Mouse (Mus musculus): Measurements from ENCODE around the gene Klhl26. TPM values are rescaled to one million over a fixed set of nuclear protein-coding genes. Genes with fewer than 3 reads are reported as not detected.
"Not testable (repeated sequence)": the region's sequence is repeated elsewhere in the genome, so short reads cannot be mapped to it uniquely, and the experiment has no call there.

Klhl26 gene
- 1 to 10 TPM; 8.4 to 8.9 TPM for total RNA-seq (2021)

- peak; percentile 94 to 96 for DNase-seq
- intact Hi-C loops (cut with DNase I), result no loop called here
These were observed at the start of gene Klhl26 for GRCm38 (mm10) chr8:70476333-70477268. Gene Klhl26 (minus strand): TSS chr8:70476968.

- DNase-seq, result peak; percentile 97
- intact Hi-C loops (cut with DNase I), result loop anchor here (5.0 kb wide), 1 partner anchor 65 kb away; no protein-coding TSS in a partner anchor
These were observed 46.0 kb upstream of the Klhl26 start for GRCm38 (mm10) chr8:70522592-70523403.

- intact Hi-C loops (cut with DNase I), result loop anchor here (5.0 kb wide), 1 partner anchor 68 kb away; no protein-coding TSS in a partner anchor
- no peak for DNase-seq
These were observed 42.8 kb upstream of the Klhl26 start for GRCm38 (mm10) chr8:70519606-70520005.

- DNase-seq, result no peak
- intact Hi-C loops (cut with DNase I), result no loop called here
These were observed 42.3 kb upstream of the Klhl26 start for GRCm38 (mm10) chr8:70519043-70519442.

- intact Hi-C loops (cut with DNase I), result no loop called here
These were observed 41.3 kb upstream of the Klhl26 start for GRCm38 (mm10) chr8:70517940-70518643.

GRCm38 (mm10) chr8:70513441-70513840 is 36.7 kb upstream of the Klhl26 start:
- no peak for DNase-seq
- intact Hi-C loops (cut with DNase I), result no loop called here

More at GRCm38 (mm10) chr8:70517940-70518643, 41.3 kb upstream of the Klhl26 start:
- DNase-seq, result no peak

GRCm38 (mm10) chr8:70512253-70512903 is 35.6 kb upstream of the Klhl26 start:
- intact Hi-C loops (cut with DNase I), result no loop called here
- DNase-seq, result no peak

GRCm38 (mm10) chr8:70511770-70512169 is 35.0 kb upstream of the Klhl26 start:
- no peak for DNase-seq
- intact Hi-C loops (cut with DNase I), result no loop called here

GRCm38 (mm10) chr8:70511174-70511573 is 34.4 kb upstream of the Klhl26 start:
- DNase-seq; intact Hi-C loops (cut with DNase I): not testable (repeated sequence)

- intact Hi-C loops (cut with DNase I), result no loop called here
- DNase-seq, result peak; percentile 98
These were observed 33.6 kb upstream of the Klhl26 start, which contains the start of gene Uba52 for GRCm38 (mm10) chr8:70510228-70510915. Gene Uba52 (minus strand): TSS chr8:70510801.

GRCm38 (mm10) chr8:70509281-70509952 is 32.6 kb upstream of the Klhl26 start:
- DNase-seq, result no peak
- intact Hi-C loops (cut with DNase I), result loop anchor here (10.0 kb wide), 1 partner anchor 95 kb away; no protein-coding TSS in a partner anchor

- intact Hi-C loops (cut with DNase I), result loop anchor here (10.0 kb wide), 1 partner anchor 92 kb away; no protein-coding TSS in a partner anchor
- DNase-seq, result no peak
These were observed 30.2 kb upstream of the Klhl26 start for GRCm38 (mm10) chr8:70507027-70507393.

- intact Hi-C loops (cut with DNase I), result loop anchor here (10.0 kb wide), 1 partner anchor 92 kb away; no protein-coding TSS in a partner anchor
- peak; percentile 96 for DNase-seq
These were observed 29.7 kb upstream of the Klhl26 start, which contains the start of gene Rex1bd for GRCm38 (mm10) chr8:70506328-70507026. Gene Rex1bd (minus strand): TSS chr8:70506752.

- no peak for DNase-seq
- intact Hi-C loops (cut with DNase I), result loop anchor here (2.0 to 10.0 kb wide), 2 partner anchors 91 to 163 kb away; no protein-coding TSS in a partner anchor
These were observed 29.0 kb upstream of the Klhl26 start for GRCm38 (mm10) chr8:70505698-70506327.

GRCm38 (mm10) chr8:70504851-70505250 is 28.1 kb upstream of the Klhl26 start:
- DNase-seq, result peak; percentile 86 to 94
- intact Hi-C loops (cut with DNase I), result loop anchor here (2.0 to 10.0 kb wide), 2 partner anchors 90 to 162 kb away; no protein-coding TSS in a partner anchor

GRCm38 (mm10) chr8:70504291-70504716 is 27.5 kb upstream of the Klhl26 start:
- DNase-seq, result peak; percentile 84 to 87
- intact Hi-C loops (cut with DNase I), result loop anchor here (2.0 to 10.0 kb wide), 2 partner anchors 90 to 162 kb away; no protein-coding TSS in a partner anchor
